Mouse (Mus musculus): ENCODE data around the gene Klhl29. TPM values are rescaled to one million over a fixed set of nuclear protein-coding genes. Genes with fewer than 3 reads are reported as not detected.

Klhl29 gene
- polyA plus RNA-seq, 1 experiment from 2014 or later = 0.02 TPM

- Histone ChIP-seq H3K27me3 (ENCODE audit: control insufficient read depth, insufficient read depth, low read depth, low read length) (no peaks in the 10 kb centered on the region), H3K4me3 (ENCODE audit: low read depth, low read length) (no peak overlapping the region), H3K4me1 (ENCODE audit: control insufficient read depth, low read depth, low read length) (no peaks in the 10 kb centered on the region), H3K9me3 (replicated peaks; ENCODE audit: control insufficient read depth, low read length) (no peaks in the 10 kb centered on the region), H3K4me2 (ENCODE audit: low read depth, low read length) (no peak overlapping the region), H3K36me3 (ENCODE audit: control insufficient read depth, insufficient read depth) (no peaks in the 10 kb centered on the region), H3K9ac (ENCODE audit: low read depth, low read length) (no peak overlapping the region), H3K27ac (ENCODE audit: low read length) (no peak overlapping the region)
- 60% methylated on average over 4 of the region's 4 CpGs for WGBS (ENCODE audit: insufficient replicate concordance)
- no peak for ATAC-seq (ENCODE audit: low read depth)
These were observed 102.0 kb downstream of the Klhl29 start for GRCm38 (mm10) chr12:5273316-5274047.

DNA sequence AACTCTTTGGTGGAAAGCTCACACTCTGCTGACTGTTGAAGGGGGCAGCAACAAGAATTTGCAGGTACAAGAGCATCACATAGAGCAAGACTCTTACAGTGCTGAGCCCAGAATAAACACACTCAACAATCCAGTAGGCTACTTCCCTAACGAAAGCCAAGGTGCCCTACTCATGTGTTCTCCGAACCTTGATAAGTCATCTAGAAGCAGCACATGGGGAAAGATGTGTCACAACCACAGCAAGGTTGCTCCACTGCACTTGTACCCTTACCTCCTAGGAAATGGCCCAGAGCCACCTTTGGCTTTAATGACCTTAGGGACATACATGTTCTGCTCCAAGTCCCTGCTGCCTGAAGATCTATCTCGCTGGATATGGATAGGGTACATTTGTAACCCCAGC is 105.0 kb downstream of the Klhl29 start:
- ATAC-seq (ENCODE audit: low read depth) = no peak
- 67% methylated on average over 3 of the region's 3 CpGs for WGBS (ENCODE audit: insufficient replicate concordance)
- Histone ChIP-seq H3K4me1 (ENCODE audit: control insufficient read depth, low read depth, low read length) (no peaks in the 10 kb centered on the region), H3K9me3 (replicated peaks; ENCODE audit: control insufficient read depth, low read length) (no peaks in the 10 kb centered on the region), H3K4me3 (ENCODE audit: low read depth, low read length) (no peak overlapping the region), H3K27me3 (ENCODE audit: control insufficient read depth, insufficient read depth, low read depth, low read length) (no peaks in the 10 kb centered on the region), H3K4me2 (ENCODE audit: low read depth, low read length) (no peak overlapping the region), H3K27ac (ENCODE audit: low read length) (no peak overlapping the region), H3K36me3 (ENCODE audit: control insufficient read depth, insufficient read depth) (no peaks in the 10 kb centered on the region), H3K9ac (ENCODE audit: low read depth, low read length) (no peak overlapping the region)

- H3K4me1 ChIP-seq (ENCODE audit: control insufficient read depth, low read depth, low read length) = no peaks in the 10 kb centered on the region
- H3K9me3 ChIP-seq (replicated peaks; ENCODE audit: control insufficient read depth, low read length) = no peaks in the 10 kb centered on the region
- no peak overlapping the region for H3K4me3 ChIP-seq (ENCODE audit: low read depth, low read length)
- H3K27me3 ChIP-seq (ENCODE audit: control insufficient read depth, insufficient read depth, low read depth, low read length) = no peaks in the 10 kb centered on the region
- H3K27ac ChIP-seq (ENCODE audit: low read length) = no peak overlapping the region
- ATAC-seq (ENCODE audit: low read depth) = no peak
- H3K36me3 ChIP-seq (ENCODE audit: control insufficient read depth, insufficient read depth) = no peaks in the 10 kb centered on the region
- WGBS (ENCODE audit: insufficient replicate concordance) = 55% methylated on average over 9 of the region's 9 CpGs
- H3K4me2 ChIP-seq (ENCODE audit: low read depth, low read length) = no peak overlapping the region
- no peak overlapping the region for H3K9ac ChIP-seq (ENCODE audit: low read depth, low read length)
These were observed 105.5 kb downstream of the Klhl29 start for GRCm38 (mm10) chr12:5269936-5270335.

DNA sequence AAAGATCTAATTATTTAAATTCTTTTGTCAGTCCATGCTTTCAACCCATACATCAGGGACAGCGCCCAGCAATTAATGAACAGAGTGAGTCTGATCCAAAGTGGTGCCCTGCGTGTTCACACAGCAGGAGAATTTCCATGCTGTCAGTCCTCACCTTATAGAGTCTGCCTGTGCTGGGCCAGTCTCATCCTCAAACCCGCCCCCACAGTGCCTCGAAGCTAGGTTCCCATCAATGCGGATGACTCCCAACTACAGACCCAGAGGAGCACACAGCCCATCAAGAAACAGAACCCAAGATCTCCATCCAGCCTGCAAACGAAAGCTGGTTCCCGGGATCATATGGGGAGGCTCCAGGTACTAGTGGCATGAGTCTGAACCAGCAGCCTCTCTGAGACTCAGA is 106.4 kb downstream of the Klhl29 start:
- Histone ChIP-seq H3K36me3 (ENCODE audit: control insufficient read depth, insufficient read depth) (no peaks in the 10 kb centered on the region), H3K9me3 (replicated peaks; ENCODE audit: control insufficient read depth, low read length) (no peaks in the 10 kb centered on the region), H3K27ac (ENCODE audit: low read length) (no peak overlapping the region), H3K4me1 (ENCODE audit: control insufficient read depth, low read depth, low read length) (no peaks in the 10 kb centered on the region), H3K4me2 (ENCODE audit: low read depth, low read length) (no peak overlapping the region), H3K27me3 (ENCODE audit: control insufficient read depth, insufficient read depth, low read depth, low read length) (no peaks in the 10 kb centered on the region), H3K4me3 (ENCODE audit: low read depth, low read length) (no peak overlapping the region), H3K9ac (ENCODE audit: low read depth, low read length) (no peak overlapping the region)
- ATAC-seq (ENCODE audit: low read depth) = no peak
- 69% methylated on average over 7 of the region's 7 CpGs for WGBS (ENCODE audit: insufficient replicate concordance)

DNA sequence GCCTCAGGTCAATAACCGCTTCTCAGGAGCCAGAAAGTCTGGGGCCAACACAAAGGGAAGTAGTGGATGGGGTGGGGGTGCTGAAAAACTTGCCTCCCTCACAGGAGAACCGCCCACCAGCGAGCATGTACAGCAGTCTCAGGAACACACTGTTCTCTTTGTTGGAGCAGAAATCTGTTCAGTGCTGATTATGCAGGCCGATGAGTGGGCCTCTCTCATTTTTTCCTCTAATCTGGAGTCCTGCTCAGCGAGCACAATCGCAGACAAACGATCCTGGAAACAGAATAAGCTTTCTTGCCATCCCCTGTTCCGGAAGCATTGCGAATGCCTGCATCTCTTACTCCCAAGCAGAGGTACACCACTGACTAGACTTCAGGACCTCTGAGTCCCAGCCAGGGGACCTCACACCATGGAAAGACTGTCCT is 107.3 kb downstream of the Klhl29 start:
- ATAC-seq (ENCODE audit: low read depth) = peak; percentile 41; the same call in 1 of the 2 replicates
- Histone ChIP-seq H3K4me2 (ENCODE audit: low read depth, low read length) (no peak overlapping the region), H3K9ac (ENCODE audit: low read depth, low read length) (no peak overlapping the region)

DNA sequence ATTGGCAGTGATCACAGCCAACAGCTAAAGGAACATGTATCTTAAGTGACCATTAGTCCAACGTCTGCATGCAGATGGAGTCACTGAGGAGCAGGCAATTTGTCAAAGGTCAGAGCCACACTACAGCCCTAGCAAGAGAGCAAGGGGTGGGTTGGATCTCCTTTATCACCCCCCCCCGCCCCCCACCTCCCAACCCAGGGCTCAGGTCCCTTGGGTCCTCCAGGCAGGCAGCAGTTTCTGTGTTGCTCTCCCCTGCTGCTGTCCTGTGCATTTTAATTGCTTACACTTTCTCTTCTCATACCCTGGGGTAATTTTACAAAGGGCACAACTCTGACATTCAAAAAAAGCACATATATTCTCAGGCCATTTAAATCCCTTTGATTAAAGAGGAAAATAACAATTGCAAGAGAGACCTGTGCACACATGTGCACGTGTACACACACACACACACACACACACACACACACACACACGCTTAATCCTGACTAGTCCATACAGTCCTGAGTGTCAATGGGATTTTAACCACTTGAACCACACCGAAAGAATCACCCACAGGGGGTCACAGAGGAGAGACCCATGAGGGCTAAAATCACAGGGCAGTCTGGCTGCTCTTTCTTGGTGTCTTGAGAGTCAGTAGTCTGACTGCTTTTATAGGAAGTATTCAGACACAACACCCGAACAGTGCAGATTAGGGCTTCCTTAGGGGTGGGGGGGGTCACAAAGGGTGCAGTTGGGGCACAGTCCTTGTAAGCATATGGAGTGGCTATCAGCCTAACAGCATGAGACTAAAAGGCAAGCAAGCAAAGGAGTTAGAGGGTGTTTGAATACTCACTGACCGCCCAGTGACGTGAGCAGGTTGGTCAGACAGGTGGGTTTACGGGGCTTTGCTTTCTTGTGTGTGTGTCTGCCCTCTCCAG is 108.0 kb downstream of the Klhl29 start:
- Histone ChIP-seq H3K9ac (ENCODE audit: low read depth, low read length) (no peak overlapping the region), H3K27me3 (ENCODE audit: control insufficient read depth, insufficient read depth, low read depth, low read length) (no peaks in the 10 kb centered on the region), H3K4me3 (ENCODE audit: low read depth, low read length) (no peak overlapping the region), H3K9me3 (replicated peaks; ENCODE audit: control insufficient read depth, low read length) (no peaks in the 10 kb centered on the region), H3K4me1 (ENCODE audit: control insufficient read depth, low read depth, low read length) (no peaks in the 10 kb centered on the region), H3K4me2 (ENCODE audit: low read depth, low read length) (no peak overlapping the region), H3K36me3 (ENCODE audit: control insufficient read depth, insufficient read depth) (no peaks in the 10 kb centered on the region), H3K27ac (ENCODE audit: low read length) (no peak overlapping the region)
- WGBS (ENCODE audit: insufficient replicate concordance) = 46% methylated on average over 9 of the region's 9 CpGs
- ATAC-seq (ENCODE audit: low read depth) = no peak

More for the DNA sequence above, 107.3 kb downstream of the Klhl29 start:
- WGBS (ENCODE audit: insufficient replicate concordance) = 34% methylated on average over 9 of the region's 9 CpGs
- no peaks in the 10 kb centered on the region for H3K9me3 ChIP-seq (replicated peaks; ENCODE audit: control insufficient read depth, low read length)
- H3K4me3 ChIP-seq (ENCODE audit: low read depth, low read length) = no peak overlapping the region
- no peaks in the 10 kb centered on the region for H3K27me3 ChIP-seq (ENCODE audit: control insufficient read depth, insufficient read depth, low read depth, low read length)
- H3K4me1 ChIP-seq (ENCODE audit: control insufficient read depth, low read depth, low read length) = no peaks in the 10 kb centered on the region
- no peaks in the 10 kb centered on the region for H3K36me3 ChIP-seq (ENCODE audit: control insufficient read depth, insufficient read depth)
- H3K27ac ChIP-seq (ENCODE audit: low read length) = no peak overlapping the region

GRCm38 (mm10) chr12:5266773-5267172 is 108.7 kb downstream of the Klhl29 start:
- Histone ChIP-seq H3K4me3 (ENCODE audit: low read depth, low read length) (no peak overlapping the region), H3K27ac (ENCODE audit: low read length) (no peak overlapping the region), H3K9me3 (replicated peaks; ENCODE audit: control insufficient read depth, low read length) (no peaks in the 10 kb centered on the region), H3K4me2 (ENCODE audit: low read depth, low read length) (no peak overlapping the region), H3K27me3 (ENCODE audit: control insufficient read depth, insufficient read depth, low read depth, low read length) (no peaks in the 10 kb centered on the region), H3K36me3 (ENCODE audit: control insufficient read depth, insufficient read depth) (no peaks in the 10 kb centered on the region), H3K4me1 (ENCODE audit: control insufficient read depth, low read depth, low read length) (no peaks in the 10 kb centered on the region), H3K9ac (ENCODE audit: low read depth, low read length) (no peak overlapping the region)
- ATAC-seq (ENCODE audit: low read depth) = no peak
- WGBS (ENCODE audit: insufficient replicate concordance) = 25% methylated on average over 4 of the region's 4 CpGs

DNA sequence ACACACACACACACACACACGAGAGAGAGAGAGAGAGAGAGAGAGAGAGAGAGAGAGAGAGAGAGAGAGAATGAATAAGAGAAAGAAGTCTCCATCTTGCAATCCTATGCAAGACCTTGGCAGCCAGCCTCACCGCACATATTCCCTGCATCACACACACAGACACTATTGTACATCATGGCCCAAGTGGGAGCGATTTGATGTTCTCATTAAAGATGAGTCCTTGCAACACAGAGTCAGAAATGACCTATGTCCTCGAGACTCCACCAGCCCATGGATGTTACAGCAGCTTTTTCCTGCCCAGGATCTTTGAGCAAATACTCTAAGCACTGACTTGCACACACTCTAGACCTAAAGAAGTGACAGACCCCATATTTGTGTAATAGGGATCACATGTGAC is 114.0 kb downstream of the Klhl29 start:
- no peak overlapping the region for H3K4me3 ChIP-seq (ENCODE audit: low read depth, low read length)
- H3K27ac ChIP-seq (ENCODE audit: low read length) = no peak overlapping the region
- no peaks in the 10 kb centered on the region for H3K4me1 ChIP-seq (ENCODE audit: control insufficient read depth, low read depth, low read length)
- no peak overlapping the region for H3K4me2 ChIP-seq (ENCODE audit: low read depth, low read length)
- ATAC-seq (ENCODE audit: low read depth) = no peak
- H3K36me3 ChIP-seq (ENCODE audit: control insufficient read depth, insufficient read depth) = no peaks in the 10 kb centered on the region
- no peak overlapping the region for H3K9ac ChIP-seq (ENCODE audit: low read depth, low read length)
- WGBS (ENCODE audit: insufficient replicate concordance) = 43% methylated on average over 4 of the region's 4 CpGs
- no peaks in the 10 kb centered on the region for H3K9me3 ChIP-seq (replicated peaks; ENCODE audit: control insufficient read depth, low read length)
- no peaks in the 10 kb centered on the region for H3K27me3 ChIP-seq (ENCODE audit: control insufficient read depth, insufficient read depth, low read depth, low read length)

DNA sequence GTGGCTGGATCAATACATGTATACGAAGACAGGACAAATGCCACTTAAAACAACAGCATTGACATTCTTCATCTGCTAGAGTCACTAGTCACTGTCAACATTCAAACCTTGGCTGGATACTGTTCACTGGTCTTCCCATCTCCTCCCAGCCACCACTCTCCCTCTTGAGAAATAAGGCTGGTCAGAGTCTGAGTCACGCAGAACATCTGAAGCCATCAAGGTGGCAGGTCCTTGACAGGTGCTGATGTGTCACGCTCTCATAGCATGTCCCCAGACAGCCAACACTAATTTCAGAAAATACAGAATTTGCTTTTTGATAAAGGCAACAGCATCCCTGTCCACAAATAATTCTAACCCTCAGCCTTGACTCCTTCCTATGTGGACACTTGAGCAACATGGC is 116.7 kb downstream of the Klhl29 start:
- Histone ChIP-seq H3K4me2 (ENCODE audit: low read depth, low read length) (no peak overlapping the region), H3K4me1 (ENCODE audit: control insufficient read depth, low read depth, low read length) (no peaks in the 10 kb centered on the region), H3K27me3 (ENCODE audit: control insufficient read depth, insufficient read depth, low read depth, low read length) (no peaks in the 10 kb centered on the region), H3K36me3 (ENCODE audit: control insufficient read depth, insufficient read depth) (no peaks in the 10 kb centered on the region), H3K27ac (ENCODE audit: low read length) (no peak overlapping the region), H3K9me3 (replicated peaks; ENCODE audit: control insufficient read depth, low read length) (no peaks in the 10 kb centered on the region), H3K4me3 (ENCODE audit: low read depth, low read length) (no peak overlapping the region), H3K9ac (ENCODE audit: low read depth, low read length) (no peak overlapping the region)
- no peak for ATAC-seq (ENCODE audit: low read depth)
- WGBS (ENCODE audit: insufficient replicate concordance) = 58% methylated on average over 3 of the region's 3 CpGs
